Mouse (Mus musculus): ENCODE results near the gene Col25a1. TPM values are rescaled to one million over a fixed set of nuclear protein-coding genes. Genes with fewer than 3 reads are reported as not detected.

Col25a1 gene
- polyA plus RNA-seq, 1 experiment from 2014 or later: 7.0 TPM

- Histone ChIP-seq H3K4me1 (ENCODE audit: insufficient read depth, low read depth, low read length) (no peaks in the 10 kb centered on the region), H3K9me3 (ENCODE audit: low read length) (no peaks in the 10 kb centered on the region), H3K36me3 (ENCODE audit: insufficient read depth, low read length) (no peaks in the 10 kb centered on the region), H3K27ac (ENCODE audit: low read length) (no peak overlapping the region), H3K4me2 (replicated peaks; ENCODE audit: low read depth, low read length) (no peak overlapping the region), H3K9ac (replicated peaks; ENCODE audit: low read depth) (no peak overlapping the region), H3K4me3 (ENCODE audit: low read depth, low read length) (no peak overlapping the region), H3K27me3 (replicated peaks; ENCODE audit: insufficient read depth, low read length) (no peaks in the 10 kb centered on the region)
- no peak for DNase-seq (ENCODE audit: low spot score)
- WGBS: 44% methylated on average over 8 of the region's 8 CpGs
- TF ChIP-seq CTCF (IDR thresholded peaks at IDR 0.05) (no peak), EP300 (IDR thresholded peaks at IDR 0.05) (no peak)
- ATAC-seq: no peak
These were observed 463.7 kb downstream of the Col25a1 start for GRCm38 (mm10) chr3:130595050-130595449.

DNA sequence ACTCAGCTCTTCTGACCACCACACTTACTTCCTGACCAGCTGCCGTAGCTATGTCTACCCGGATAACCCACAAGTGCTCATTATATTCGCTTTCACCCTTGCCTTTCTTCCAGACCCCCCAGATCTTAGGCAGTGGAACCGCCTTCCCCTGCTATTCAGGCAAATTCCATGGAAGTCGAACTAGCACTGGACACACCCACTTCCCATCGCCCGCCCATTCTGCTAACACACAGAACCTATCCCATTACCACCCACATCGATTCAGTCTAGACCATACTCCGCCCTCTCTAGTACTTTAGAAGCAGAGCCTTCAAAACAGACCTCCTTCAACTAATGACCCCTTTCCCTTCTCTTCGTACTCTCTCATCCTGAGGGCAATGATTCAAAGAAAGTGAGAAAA is 470.2 kb downstream of the Col25a1 start:
- H3K4me1 ChIP-seq (ENCODE audit: insufficient read depth, low read depth, low read length): no peaks in the 10 kb centered on the region
- WGBS: 61% methylated on average over 10 of the region's 10 CpGs
- H3K9ac ChIP-seq (replicated peaks; ENCODE audit: low read depth): no peak overlapping the region
- TF ChIP-seq CTCF (IDR thresholded peaks at IDR 0.05): no peak
- H3K4me3 ChIP-seq (ENCODE audit: low read depth, low read length): no peak overlapping the region
- no peak overlapping the region for H3K4me2 ChIP-seq (replicated peaks; ENCODE audit: low read depth, low read length)
- H3K27me3 ChIP-seq (replicated peaks; ENCODE audit: insufficient read depth, low read length): no peaks in the 10 kb centered on the region
- ATAC-seq: no peak
- no peak for DNase-seq (ENCODE audit: low spot score)
- H3K27ac ChIP-seq (ENCODE audit: low read length): no peak overlapping the region
- no peaks in the 10 kb centered on the region for H3K9me3 ChIP-seq (ENCODE audit: low read length)
- no peaks in the 10 kb centered on the region for H3K36me3 ChIP-seq (ENCODE audit: insufficient read depth, low read length)

- Histone ChIP-seq H3K4me2 (replicated peaks; ENCODE audit: low read depth, low read length) (no peak overlapping the region), H3K27ac (ENCODE audit: low read length) (no peak overlapping the region), H3K9me3 (ENCODE audit: low read length) (no peaks in the 10 kb centered on the region), H3K4me3 (ENCODE audit: low read depth, low read length) (no peak overlapping the region), H3K36me3 (ENCODE audit: insufficient read depth, low read length) (no peaks in the 10 kb centered on the region), H3K9ac (replicated peaks; ENCODE audit: low read depth) (no peak overlapping the region), H3K27me3 (replicated peaks; ENCODE audit: insufficient read depth, low read length) (no peaks in the 10 kb centered on the region), H3K4me1 (ENCODE audit: insufficient read depth, low read depth, low read length) (no peaks in the 10 kb centered on the region)
- WGBS: 65% methylated on average over 2 of the region's 2 CpGs
- peak; percentile 62 for DNase-seq (ENCODE audit: low spot score)
- TF ChIP-seq EP300 (IDR thresholded peaks at IDR 0.05) (no peak), CTCF (IDR thresholded peaks at IDR 0.05) (peak; percentile 69)
- 0 out of 2 replicates have a peak, but pooled peaks have one; percentile 23 for ATAC-seq
These were observed 476.6 kb downstream of the Col25a1 start for GRCm38 (mm10) chr3:130607924-130608323.

GRCm38 (mm10) chr3:130614444-130614843 is 483.1 kb downstream of the Col25a1 start:
- Histone ChIP-seq H3K4me3 (ENCODE audit: low read depth, low read length) (no peak overlapping the region), H3K4me1 (ENCODE audit: insufficient read depth, low read depth, low read length) (no peaks in the 10 kb centered on the region), H3K4me2 (replicated peaks; ENCODE audit: low read depth, low read length) (no peak overlapping the region), H3K27ac (ENCODE audit: low read length) (no peak overlapping the region), H3K9ac (replicated peaks; ENCODE audit: low read depth) (no peak overlapping the region), H3K36me3 (ENCODE audit: insufficient read depth, low read length) (no peaks in the 10 kb centered on the region), H3K9me3 (ENCODE audit: low read length) (no peaks in the 10 kb centered on the region), H3K27me3 (replicated peaks; ENCODE audit: insufficient read depth, low read length) (no peaks in the 10 kb centered on the region)
- no peak for DNase-seq (ENCODE audit: low spot score)
- no peak for ATAC-seq
- WGBS: 75% methylated on average over 9 of the region's 9 CpGs
- TF ChIP-seq CTCF (IDR thresholded peaks at IDR 0.05): no peak
- no peak for TF ChIP-seq EP300 (IDR thresholded peaks at IDR 0.05)

DNA sequence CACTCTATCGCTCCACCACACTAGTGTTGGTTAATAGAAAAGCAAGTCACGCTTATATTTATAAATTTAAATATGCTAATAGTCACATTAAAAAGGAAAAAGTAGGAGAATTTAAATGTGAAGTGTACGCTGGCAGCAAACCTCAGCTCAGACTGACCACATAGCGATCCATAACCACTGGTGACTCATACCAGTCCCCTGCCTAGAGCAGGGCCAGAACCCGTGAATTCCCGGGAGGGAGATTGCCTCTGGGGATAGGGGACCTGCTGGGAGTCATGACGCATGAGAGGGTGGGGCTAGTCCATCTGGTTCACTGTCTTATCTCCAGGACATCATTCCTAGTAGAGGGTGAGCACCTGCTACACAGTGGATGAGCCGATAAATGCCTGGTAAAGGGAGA is 484.3 kb downstream of the Col25a1 start:
- no peak overlapping the region for H3K4me3 ChIP-seq (ENCODE audit: low read depth, low read length)
- ATAC-seq: no peak
- TF ChIP-seq EP300 (IDR thresholded peaks at IDR 0.05) (no peak), CTCF (IDR thresholded peaks at IDR 0.05) (no peak)
- H3K4me1 ChIP-seq (ENCODE audit: insufficient read depth, low read depth, low read length): no peaks in the 10 kb centered on the region
- 55% methylated on average over 8 of the region's 8 CpGs for WGBS
- H3K27ac ChIP-seq (ENCODE audit: low read length): no peak overlapping the region
- H3K9me3 ChIP-seq (ENCODE audit: low read length): no peaks in the 10 kb centered on the region
- no peak overlapping the region for H3K4me2 ChIP-seq (replicated peaks; ENCODE audit: low read depth, low read length)
- H3K9ac ChIP-seq (replicated peaks; ENCODE audit: low read depth): no peak overlapping the region
- no peaks in the 10 kb centered on the region for H3K27me3 ChIP-seq (replicated peaks; ENCODE audit: insufficient read depth, low read length)
- H3K36me3 ChIP-seq (ENCODE audit: insufficient read depth, low read length): no peaks in the 10 kb centered on the region
- no peak for DNase-seq (ENCODE audit: low spot score)

- Histone ChIP-seq H3K9me3 (ENCODE audit: low read length) (no peaks in the 10 kb centered on the region), H3K27me3 (replicated peaks; ENCODE audit: insufficient read depth, low read length) (no peaks in the 10 kb centered on the region), H3K27ac (ENCODE audit: low read length) (no peak within 1 kb of the TSS), H3K36me3 (ENCODE audit: insufficient read depth, low read length) (no peaks in the 10 kb centered on the region), H3K4me3 (ENCODE audit: low read depth, low read length) (no peak within 1 kb of the TSS), H3K9ac (replicated peaks; ENCODE audit: low read depth) (no peak within 1 kb of the TSS), H3K4me1 (ENCODE audit: insufficient read depth, low read depth, low read length) (no peaks in the 10 kb centered on the region), H3K4me2 (replicated peaks; ENCODE audit: low read depth, low read length) (no peak within 1 kb of the TSS)
- ATAC-seq: no peak
- TF ChIP-seq CTCF (IDR thresholded peaks at IDR 0.05): no peak
- no peak for TF ChIP-seq EP300 (IDR thresholded peaks at IDR 0.05)
- no peak for DNase-seq (ENCODE audit: low spot score)
- WGBS: 3% methylated on average over 10 of the region's 10 CpGs
These were observed 486.2 kb downstream of the Col25a1 start, which contains the start of gene Etnppl for GRCm38 (mm10) chr3:130617439-130617898. Gene Etnppl (plus strand): TSS chr3:130617448.

Measured in lung, postnatal 0 days (tissue).